Mouse (Mus musculus) liver, embryonic 14.5 days (tissue): ENCODE data around the gene Pramel7. TPM values are rescaled to one million over a fixed set of nuclear protein-coding genes. Genes with fewer than 3 reads are reported as not detected.

Source experiments
- ATAC-seq: fragments of 200-750 bp; cut with Nextera tagmentation; 2 replicates; pipeline ENCODE4 v1.8.0; 2017; ENCODE audit warnings: moderate number of reproducible peaks, mild to moderate bottlenecking, moderate library complexity; ENCODE audit not compliant: insufficient read depth
- DNase-seq, 3 experiments: peaks; one replicate each; pipeline ENCODE4 v3.0.0-alpha.2; 2012 to 2013; ENCODE audit warnings: low read depth in 3 of 3, low spot score in 3 of 3
- H3K27ac ChIP-seq: fragments of 300-500 bp; sonication (generic); 2 replicates; pipeline ENCODE4 v1.5.1; 2014; ENCODE audit warnings: moderate library complexity, mild to moderate bottlenecking, control low read depth, inconsistent platforms
- H3K27me3 ChIP-seq: fragments of 300-500 bp; sonication (generic); 2 replicates; pipeline ENCODE4 v1.6.1; 2014; ENCODE audit warnings: mild to moderate bottlenecking, low read length, moderate library complexity; ENCODE audit not compliant: control insufficient read depth, insufficient read depth
- H3K36me3 ChIP-seq: fragments of 300-500 bp; sonication (generic); replicated peaks from 2 replicates; pipeline ENCODE4 v1.6.1; 2014; ENCODE audit warnings: low read depth; ENCODE audit not compliant: control insufficient read depth, insufficient read depth
- H3K4me1 ChIP-seq, 2 experiments: fragments of 200-500 bp in 1 of 2; fragments of 300-500 bp in 1 of 2; sonication (generic) in 1 of 2; replicated peaks; 2 replicates each; pipeline ENCODE4 v1.6.1; 2012 to 2014; ENCODE audit warnings: antibody characterized with exemption in 1 of 2, inconsistent platforms in 1 of 2, low read length in 1 of 2; ENCODE audit not compliant: control insufficient read depth in 2 of 2, insufficient read depth in 2 of 2
- H3K4me2 ChIP-seq: fragments of 300-500 bp; sonication (generic); 2 replicates; pipeline ENCODE4 v1.6.1; 2014; ENCODE audit warnings: low read depth, mild to moderate bottlenecking, control low read depth, moderate library complexity
- H3K4me3 ChIP-seq, 2 experiments: fragments of 200-500 bp in 1 of 2; fragments of 300-500 bp in 1 of 2; sonication (generic) in 1 of 2; 2 replicates each; pipeline ENCODE4 v1.5.1; 2012 to 2014; ENCODE audit warnings: low read depth in 2 of 2, low read length in 2 of 2, mild to moderate bottlenecking in 2 of 2, control low read depth in 1 of 2, inconsistent platforms in 1 of 2, moderate library complexity in 1 of 2; ENCODE audit not compliant: insufficient read depth in 1 of 2
- H3K9ac ChIP-seq: fragments of 300-500 bp; sonication (generic); replicated peaks from 2 replicates; pipeline ENCODE4 v1.6.1; 2014; ENCODE audit warnings: mild to moderate bottlenecking, control low read depth, moderate library complexity
- H3K9me3 ChIP-seq: fragments of 300-500 bp; sonication (generic); 2 replicates; pipeline ENCODE4 v1.6.1; 2016; ENCODE audit warnings: low read length, mixed read lengths; ENCODE audit not compliant: control insufficient read depth
- CTCF ChIP-seq: IDR thresholded peaks from 2 replicates; pipeline ENCODE4 v1.5.1; 2016; ENCODE audit warnings: antibody characterized with exemption, low read depth, control low read depth
- EP300 ChIP-seq: IDR thresholded peaks from 2 replicates; pipeline ENCODE4 v1.6.1; 2016; ENCODE audit warnings: antibody characterized with exemption, low read depth
- WGBS: fragments of 180-500 bp; shearing (Covaris S2); extraction: QIAGEN DNeasy Blood & Tissue Kit; methylation state at CpG from one replicate; pipeline ENCODE4 v1.1.7; 2014; ENCODE audit not compliant: insufficient replicate concordance; 5-methylcytosine and 5-hydroxymethylcytosine counted together
- polyA plus RNA-seq, 2 experiments: library from polyadenylated mRNA; depleted of rRNA in 1 of 2; stranded (reverse) in 1 of 2; unstranded in 1 of 2; fragments of >200 nt; fragmentation: Nextera tagmentation in 1 of 2; extraction: Ambion mirVana in 1 of 2; gene quantifications; 2 replicates each; pipeline versions ENCODE4 v1.2.1 to v1.2.3; 2012 to 2014

Pramel7 gene
- polyA plus RNA-seq, 2 experiments, result not detected

DNA sequence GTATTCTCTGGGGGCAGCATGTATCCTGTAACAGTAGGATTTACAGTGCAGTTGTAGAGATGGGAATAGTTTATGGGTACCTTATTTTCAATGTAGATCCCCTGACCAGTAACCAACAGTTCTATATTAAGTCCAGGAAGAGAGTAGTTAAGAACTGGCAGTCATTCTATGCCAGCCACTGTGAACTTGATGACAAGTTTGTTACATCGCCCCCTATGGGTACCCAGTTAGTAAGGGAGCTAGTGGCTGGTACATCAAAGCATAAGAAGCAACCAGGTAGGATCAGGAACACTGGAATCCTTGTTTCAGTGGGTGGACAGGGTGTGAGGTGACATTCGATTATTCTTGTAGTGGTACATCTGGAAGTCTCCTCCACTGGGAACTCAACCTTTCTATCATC lies 14.6 kb downstream of the Pramel7 start:
- DNase-seq (no peak), ATAC-seq (no peak)
- Histone ChIP-seq H3K27me3 (no peaks in the 10 kb centered on the region), H3K9me3 (no peaks in the 10 kb centered on the region), H3K27ac (no peak overlapping the region), H3K4me2 (no peak overlapping the region), H3K4me1 (no peaks in the 10 kb centered on the region), H3K4me3 (no peak overlapping the region), H3K36me3 (no peaks in the 10 kb centered on the region), H3K9ac (no peak overlapping the region)
- 60% methylated on average over 2 of the region's 2 CpGs for WGBS
- TF ChIP-seq CTCF (no peak), EP300 (no peak)

DNA sequence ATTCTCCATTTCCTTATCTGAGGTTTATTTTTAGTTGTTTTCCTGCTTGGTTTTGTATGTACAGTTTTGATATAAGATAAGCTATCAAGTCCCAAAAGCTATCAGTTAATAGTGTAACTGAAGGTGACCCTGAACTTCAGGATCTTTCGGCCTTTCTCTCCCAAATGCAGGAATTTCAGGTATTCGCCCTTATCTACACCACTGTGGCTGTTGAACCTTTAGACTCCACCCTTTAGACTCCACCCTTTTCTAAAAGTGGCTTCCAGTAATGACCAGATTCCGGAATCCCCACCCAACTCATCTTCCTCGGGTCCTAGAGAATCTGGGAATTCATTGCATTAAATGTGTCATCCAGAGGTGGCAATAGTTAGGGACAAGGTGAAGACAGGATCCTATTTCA lies 15.7 kb downstream of the Pramel7 start:
- H3K9me3 ChIP-seq, result no peaks in the 10 kb centered on the region
- no peaks in the 10 kb centered on the region for H3K4me1 ChIP-seq
- no peak for DNase-seq
- no peak overlapping the region for H3K4me3 ChIP-seq
- TF ChIP-seq CTCF (no peak), EP300 (no peak)
- no peak overlapping the region for H3K27ac ChIP-seq
- WGBS, result 50% methylated on average over 4 of the region's 4 CpGs
- H3K9ac ChIP-seq, result no peak overlapping the region
- no peaks in the 10 kb centered on the region for H3K27me3 ChIP-seq
- no peak for ATAC-seq
- no peak overlapping the region for H3K4me2 ChIP-seq
- no peaks in the 10 kb centered on the region for H3K36me3 ChIP-seq

DNA sequence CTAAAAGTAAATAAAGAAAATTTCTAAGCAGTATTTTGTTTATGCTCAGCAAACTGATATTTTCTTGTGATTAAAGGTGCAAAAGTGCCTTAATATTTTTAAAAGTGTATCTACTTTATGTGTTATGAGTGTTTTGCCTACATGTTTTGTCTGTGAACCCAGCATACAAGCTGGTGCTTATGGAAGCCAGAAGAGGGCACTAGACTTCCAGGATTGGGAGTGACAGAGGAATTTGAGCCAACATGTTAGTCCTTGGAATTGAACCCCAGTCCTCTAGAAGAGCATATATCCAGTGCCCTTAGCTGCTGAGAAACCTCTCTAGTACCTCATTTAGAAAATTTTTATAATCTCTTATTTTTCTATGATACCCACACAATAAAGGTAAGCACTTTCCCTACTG lies 16.7 kb downstream of the Pramel7 start:
- Histone ChIP-seq H3K4me1 (no peaks in the 10 kb centered on the region), H3K4me2 (no peak overlapping the region), H3K27ac (no peak overlapping the region), H3K9me3 (no peaks in the 10 kb centered on the region), H3K36me3 (no peaks in the 10 kb centered on the region), H3K9ac (no peak overlapping the region), H3K4me3 (no peak overlapping the region), H3K27me3 (no peaks in the 10 kb centered on the region)
- TF ChIP-seq EP300 (no peak), CTCF (no peak)
- DNase-seq (no peak), ATAC-seq (no peak)

DNA sequence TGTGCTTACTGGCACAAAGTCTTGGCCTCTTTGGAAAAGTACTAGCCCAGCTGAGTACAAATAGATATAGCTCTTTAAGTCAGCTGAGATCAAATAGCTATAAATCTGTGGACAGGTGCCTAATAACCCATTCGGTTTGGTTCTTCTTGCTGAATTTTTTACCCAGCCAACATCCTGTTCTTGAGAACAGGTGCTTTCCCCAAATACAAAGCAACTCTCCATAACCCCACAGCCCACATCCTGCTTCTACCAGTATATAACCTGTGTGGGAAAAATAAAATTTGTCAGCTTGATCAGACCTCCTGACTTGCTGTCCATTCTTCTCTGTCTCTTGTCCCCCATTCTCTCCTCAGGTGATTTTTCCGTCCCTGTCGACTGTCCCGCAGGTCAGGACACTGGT lies 35.1 kb downstream of the Pramel7 start:
- Histone ChIP-seq H3K27me3 (no peaks in the 10 kb centered on the region), H3K36me3 (no peaks in the 10 kb centered on the region), H3K4me3 (no peak overlapping the region), H3K27ac (no peak overlapping the region), H3K9me3 (no peaks in the 10 kb centered on the region), H3K4me1 (no peaks in the 10 kb centered on the region), H3K9ac (no peak overlapping the region), H3K4me2 (no peak overlapping the region)
- DNase-seq (no peak), ATAC-seq (no peak)
- TF ChIP-seq EP300, result no peak
- WGBS, result 64% methylated on average over 4 of the region's 4 CpGs

DNA sequence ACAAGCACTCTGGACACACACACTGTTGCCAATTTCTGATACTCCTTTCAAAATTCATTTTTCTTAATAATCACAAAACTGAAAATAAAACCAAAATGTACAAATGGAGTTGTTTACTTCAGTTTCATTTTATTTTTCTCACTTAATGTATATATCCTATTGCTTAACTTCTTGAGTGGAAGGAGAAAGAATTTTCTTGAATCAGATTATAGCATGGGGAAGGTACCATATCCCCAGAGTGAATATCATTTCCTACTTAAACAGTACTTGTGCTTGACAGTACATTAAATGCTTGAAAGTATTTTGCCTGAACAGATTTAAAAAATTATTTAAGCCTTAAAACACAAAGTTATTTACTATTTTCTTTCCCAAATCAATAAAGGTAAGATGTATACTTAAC lies 43.2 kb downstream of the Pramel7 start, which contains the start of gene Olfr1126:
Gene Olfr1126 (plus strand): TSS at position 301 of the 400 bp plus-strand sequence.
- no peaks in the 10 kb centered on the region for H3K9me3 ChIP-seq
- H3K27me3 ChIP-seq, result no peaks in the 10 kb centered on the region
- no peak within 1 kb of the TSS for H3K9ac ChIP-seq
- H3K4me3 ChIP-seq, result no peak within 1 kb of the TSS
- ATAC-seq, result no peak
- no peak within 1 kb of the TSS for H3K27ac ChIP-seq
- H3K4me1 ChIP-seq, result no peaks in the 10 kb centered on the region
- TF ChIP-seq CTCF (no peak), EP300 (no peak)
- H3K4me2 ChIP-seq, result no peak within 1 kb of the TSS
- DNase-seq, result no peak
- H3K36me3 ChIP-seq, result no peaks in the 10 kb centered on the region

Other genes starting within 250 kb of the Pramel7 start
- gene Olfr1115, start 249.1 kb downstream of the Pramel7 start, polyA plus RNA-seq (2012; rRNA removed), result not detected in 2 replicates
- gene Olfr1115, start 249.1 kb downstream of the Pramel7 start, polyA plus RNA-seq (2014; fragmentation: Nextera tagmentation; extraction: Ambion mirVana), result not detected in 2 replicates
- gene Olfr1116, start 229.6 kb downstream of the Pramel7 start, polyA plus RNA-seq (2012; rRNA removed), result not detected in 2 replicates
- gene Olfr1116, start 229.6 kb downstream of the Pramel7 start, polyA plus RNA-seq (2014; fragmentation: Nextera tagmentation; extraction: Ambion mirVana), result not detected in 2 replicates
- gene Olfr1118, start 189.5 kb downstream of the Pramel7 start, polyA plus RNA-seq (2012; rRNA removed), result not detected in 2 replicates
- gene Olfr1118, start 189.5 kb downstream of the Pramel7 start, polyA plus RNA-seq (2014; fragmentation: Nextera tagmentation; extraction: Ambion mirVana), result not detected in 2 replicates
- not detected in 2 replicates for gene Olfr1120, start 142.3 kb downstream of the Pramel7 start, polyA plus RNA-seq (2012; rRNA removed)
- not detected in 2 replicates for gene Olfr1120, start 142.3 kb downstream of the Pramel7 start, polyA plus RNA-seq (2014; fragmentation: Nextera tagmentation; extraction: Ambion mirVana)
- gene Olfr1121, start 127.2 kb downstream of the Pramel7 start, polyA plus RNA-seq (2012; rRNA removed), result not detected in 2 replicates
- not detected in 2 replicates for gene Olfr1121, start 127.2 kb downstream of the Pramel7 start, polyA plus RNA-seq (2014; fragmentation: Nextera tagmentation; extraction: Ambion mirVana)
- gene Olfr1122, start 111.2 kb downstream of the Pramel7 start, polyA plus RNA-seq (2012; rRNA removed), result not detected in 2 replicates
- not detected in 2 replicates for gene Olfr1122, start 111.2 kb downstream of the Pramel7 start, polyA plus RNA-seq (2014; fragmentation: Nextera tagmentation; extraction: Ambion mirVana)
- gene Olfr1123, start 80.5 kb downstream of the Pramel7 start, polyA plus RNA-seq (2012; rRNA removed), result not detected in 2 replicates
- gene Olfr1123, start 80.5 kb downstream of the Pramel7 start, polyA plus RNA-seq (2014; fragmentation: Nextera tagmentation; extraction: Ambion mirVana), result not detected in 2 replicates
- gene Olfr1124, start 66.8 kb downstream of the Pramel7 start, polyA plus RNA-seq (2012; rRNA removed), result not detected in 2 replicates
- gene Olfr1124, start 66.8 kb downstream of the Pramel7 start, polyA plus RNA-seq (2014; fragmentation: Nextera tagmentation; extraction: Ambion mirVana), result not detected in 2 replicates
- not detected in 2 replicates for gene Olfr1126, start 43.1 kb downstream of the Pramel7 start, polyA plus RNA-seq (2012; rRNA removed)
- gene Olfr1126, start 43.1 kb downstream of the Pramel7 start, polyA plus RNA-seq (2014; fragmentation: Nextera tagmentation; extraction: Ambion mirVana), result not detected in 2 replicates
- not detected in 2 replicates for gene Pramel6, start 9.5 kb upstream of the Pramel7 start, polyA plus RNA-seq (2012; rRNA removed)
- not detected in 2 replicates for gene Pramel6, start 9.5 kb upstream of the Pramel7 start, polyA plus RNA-seq (2014; fragmentation: Nextera tagmentation; extraction: Ambion mirVana)
- gene Olfr153, start 34.7 kb upstream of the Pramel7 start, polyA plus RNA-seq (2012; rRNA removed), result not detected in 2 replicates
- not detected in 2 replicates for gene Olfr153, start 34.7 kb upstream of the Pramel7 start, polyA plus RNA-seq (2014; fragmentation: Nextera tagmentation; extraction: Ambion mirVana)
- gene Olfr1128, start 48.4 kb upstream of the Pramel7 start, polyA plus RNA-seq (2012; rRNA removed), result not detected in 2 replicates
- gene Olfr1128, start 48.4 kb upstream of the Pramel7 start, polyA plus RNA-seq (2014; fragmentation: Nextera tagmentation; extraction: Ambion mirVana), result not detected in 2 replicates
- gene Olfr1129, start 76.8 kb upstream of the Pramel7 start, polyA plus RNA-seq (2012; rRNA removed), result not detected in 2 replicates
- gene Olfr1129, start 76.8 kb upstream of the Pramel7 start, polyA plus RNA-seq (2014; fragmentation: Nextera tagmentation; extraction: Ambion mirVana), result not detected in 2 replicates
- not detected in 2 replicates for gene Olfr1130, start 109.1 kb upstream of the Pramel7 start, polyA plus RNA-seq (2012; rRNA removed)
- not detected in 2 replicates for gene Olfr1130, start 109.1 kb upstream of the Pramel7 start, polyA plus RNA-seq (2014; fragmentation: Nextera tagmentation; extraction: Ambion mirVana)
- gene Olfr1131, start 130.0 kb upstream of the Pramel7 start, polyA plus RNA-seq (2012; rRNA removed), result not detected in 2 replicates
- not detected in 2 replicates for gene Olfr1131, start 130.0 kb upstream of the Pramel7 start, polyA plus RNA-seq (2014; fragmentation: Nextera tagmentation; extraction: Ambion mirVana)
- not detected in 2 replicates for gene Olfr1132, start 140.4 kb upstream of the Pramel7 start, polyA plus RNA-seq (2012; rRNA removed)
- not detected in 2 replicates for gene Olfr1132, start 140.4 kb upstream of the Pramel7 start, polyA plus RNA-seq (2014; fragmentation: Nextera tagmentation; extraction: Ambion mirVana)
- not detected in 2 replicates for gene Olfr1133, start 150.3 kb upstream of the Pramel7 start, polyA plus RNA-seq (2012; rRNA removed)
- gene Olfr1133, start 150.3 kb upstream of the Pramel7 start, polyA plus RNA-seq (2014; fragmentation: Nextera tagmentation; extraction: Ambion mirVana), result not detected in 2 replicates
- gene Olfr1134, start 161.4 kb upstream of the Pramel7 start, polyA plus RNA-seq (2012; rRNA removed), result not detected in 2 replicates
- not detected in 2 replicates for gene Olfr1134, start 161.4 kb upstream of the Pramel7 start, polyA plus RNA-seq (2014; fragmentation: Nextera tagmentation; extraction: Ambion mirVana)
- gene Olfr1135, start 176.6 kb upstream of the Pramel7 start, polyA plus RNA-seq (2012; rRNA removed), result not detected in 2 replicates
- not detected in 2 replicates for gene Olfr1135, start 176.6 kb upstream of the Pramel7 start, polyA plus RNA-seq (2014; fragmentation: Nextera tagmentation; extraction: Ambion mirVana)
- not detected in 2 replicates for gene Olfr1136, start 196.9 kb upstream of the Pramel7 start, polyA plus RNA-seq (2012; rRNA removed)
- gene Olfr1136, start 196.9 kb upstream of the Pramel7 start, polyA plus RNA-seq (2014; fragmentation: Nextera tagmentation; extraction: Ambion mirVana), result not detected in 2 replicates
- not detected in 2 replicates for gene Olfr1137, start 216.1 kb upstream of the Pramel7 start, polyA plus RNA-seq (2012; rRNA removed)
- gene Olfr1137, start 216.1 kb upstream of the Pramel7 start, polyA plus RNA-seq (2014; fragmentation: Nextera tagmentation; extraction: Ambion mirVana), result not detected in 2 replicates
- not detected in 2 replicates for gene Olfr1138, start 242.9 kb upstream of the Pramel7 start, polyA plus RNA-seq (2012; rRNA removed)
- not detected in 2 replicates for gene Olfr1138, start 242.9 kb upstream of the Pramel7 start, polyA plus RNA-seq (2014; fragmentation: Nextera tagmentation; extraction: Ambion mirVana)
- not detected in 2 replicates for gene Olfr1140, start 246.7 kb upstream of the Pramel7 start, polyA plus RNA-seq (2012; rRNA removed)
- gene Olfr1140, start 246.7 kb upstream of the Pramel7 start, polyA plus RNA-seq (2014; fragmentation: Nextera tagmentation; extraction: Ambion mirVana), result not detected in 2 replicates